Mouse (Mus musculus) macrophage (primary cell): ENCODE measurements around the gene Sspn. TPM values are rescaled to one million over a fixed set of nuclear protein-coding genes. Genes with fewer than 3 reads are reported as not detected.
A peak's percentile ranks its signal among the peaks of the same experiment; 100 is the strongest.

Experiments used
- H3K27ac ChIP-seq: fragments of 350-480 bp; formaldehyde crosslinking; 2 replicates; pipeline ENCODE4 v1.9.0; 2021
- H3K36me3 ChIP-seq: fragments of 350-480 bp; formaldehyde crosslinking; 2 replicates; pipeline ENCODE4 v1.9.0; 2021; ENCODE audit errors: inconsistent target
- H3K4me3 ChIP-seq: fragments of 350-480 bp; formaldehyde crosslinking; 2 replicates; pipeline ENCODE4 v1.9.0; 2021; ENCODE audit errors: inconsistent target
- H3K79me2 ChIP-seq: fragments of 350-480 bp; formaldehyde crosslinking; 2 replicates; pipeline ENCODE4 v1.9.0; 2021; ENCODE audit errors: inconsistent target
- WGBS: methylation state at CpG from one replicate; pipeline ENCODE4 v1.1.7; 2026; ENCODE audit warnings: inconsistent platforms; ENCODE audit not compliant: missing documents; 5-methylcytosine and 5-hydroxymethylcytosine counted together
- polyA plus RNA-seq: library from polyadenylated mRNA; stranded (reverse); fragments of 250-400 nt; gene quantifications from 3 replicates; pipeline ENCODE4 v1.2.4, GENCODE M21; 2018; ENCODE audit warnings: inconsistent platforms
- total RNA-seq, 78 experiments: library from RNA; depleted of rRNA; stranded (reverse); fragments of 250-400 nt; gene quantifications; 1 replicate in 9 of 78; 2 replicates in 24 of 78; 3 replicates in 43 of 78; 4 replicates in 2 of 78; pipeline ENCODE4 v1.2.4; 2018; ENCODE audit warnings: inconsistent platforms in 56 of 78

Gene Sspn
- total RNA-seq (2018; cell fraction: chromatin; rRNA removed), result 1 to 10 TPM in 1 of 26 experiments, under 1 TPM in 22, not detected in 3; 0.15 to 3.0 (median 0.29) TPM
- total RNA-seq (2018; cell fraction: cytosol; rRNA removed), result under 1 TPM in 22 of 26 experiments, not detected in 4; 0.03 to 0.18 (median 0.09) TPM
- total RNA-seq (2018; cell fraction: nucleus; rRNA removed), result under 1 TPM in 20 of 26 experiments, not detected in 6; 0.10 to 0.55 (median 0.17) TPM
- 0.08 to 0.19 TPM (median 0.10 TPM) in 3 replicates for polyA plus RNA-seq

- WGBS, result 76% methylated on average over 3 of the region's 3 CpGs
- Histone ChIP-seq H3K4me3 (no peak within 1 kb of the TSS), H3K27ac (no peak within 1 kb of the TSS), H3K79me2 (no peaks in the 10 kb centered on the region), H3K36me3 (no peaks in the 10 kb centered on the region)
Observed at GRCm38 (mm10) chr6:145931341-145931740, at the start of gene Sspn. TSS of gene Sspn (plus strand) at chr6:145931641.

- Histone ChIP-seq H3K27ac (peak overlapping the region; percentile 65), H3K4me3 (no peak overlapping the region), H3K36me3 (no peaks in the 10 kb centered on the region), H3K79me2 (no peaks in the 10 kb centered on the region)
- WGBS, result 29% methylated on average over 1 of the region's 1 CpGs
Observed at GRCm38 (mm10) chr6:145883010-145883409, 48.4 kb upstream of the Sspn start.

GRCm38 (mm10) chr6:145883668-145884067 is 47.8 kb upstream of the Sspn start:
- WGBS, result 19% methylated on average over 4 of the region's 4 CpGs

DNA sequence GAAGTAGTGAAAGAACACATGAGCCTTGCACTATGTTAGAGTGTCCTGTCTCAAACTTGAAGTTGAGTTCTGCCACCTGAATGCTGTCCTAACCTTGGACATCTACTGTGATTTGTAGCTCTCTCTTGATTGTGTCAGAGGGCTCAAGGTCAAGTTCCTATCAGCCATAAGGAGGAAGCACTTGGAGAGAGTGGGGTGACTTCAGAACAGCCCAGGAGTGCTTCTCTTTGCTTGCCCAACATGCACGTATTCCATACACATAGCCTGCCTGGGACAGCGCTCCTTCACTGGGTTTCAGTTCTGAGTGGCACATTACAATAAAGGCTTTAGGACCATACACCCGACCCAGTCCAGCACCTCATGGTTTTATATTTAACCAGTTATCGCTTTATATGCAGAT is 46.4 kb upstream of the Sspn start:
- 86% methylated on average over 4 of the region's 4 CpGs for WGBS
- Histone ChIP-seq H3K79me2 (no peaks in the 10 kb centered on the region), H3K4me3 (no peak overlapping the region), H3K27ac (no peak overlapping the region), H3K36me3 (no peaks in the 10 kb centered on the region)

More at GRCm38 (mm10) chr6:145883668-145884067, 47.8 kb upstream of the Sspn start:
- no peak overlapping the region for H3K4me3 ChIP-seq
- H3K36me3 ChIP-seq, result no peaks in the 10 kb centered on the region
- peak overlapping the region; percentile 59 for H3K27ac ChIP-seq
- H3K79me2 ChIP-seq, result no peaks in the 10 kb centered on the region

DNA sequence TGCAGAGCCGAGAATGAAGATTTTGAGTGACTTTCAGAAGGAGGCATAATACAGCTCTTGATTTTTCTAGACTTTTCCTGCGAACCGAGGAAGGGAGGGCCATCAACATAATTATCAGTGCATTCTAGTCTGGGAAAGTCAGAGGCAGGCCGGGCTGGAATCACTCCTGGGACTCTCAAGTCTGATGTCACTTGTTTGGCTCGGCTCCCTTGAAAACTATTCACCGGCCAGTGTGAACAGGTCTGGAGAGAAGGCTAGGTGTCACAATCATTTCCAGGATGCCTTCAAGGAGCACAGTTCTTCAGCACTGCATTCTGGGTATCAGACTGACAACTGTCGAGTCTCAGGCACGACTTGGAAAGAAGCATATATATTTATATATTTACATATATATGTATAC is 45.2 kb upstream of the Sspn start:
- 96% methylated on average over 6 of the region's 8 CpGs for WGBS

DNA sequence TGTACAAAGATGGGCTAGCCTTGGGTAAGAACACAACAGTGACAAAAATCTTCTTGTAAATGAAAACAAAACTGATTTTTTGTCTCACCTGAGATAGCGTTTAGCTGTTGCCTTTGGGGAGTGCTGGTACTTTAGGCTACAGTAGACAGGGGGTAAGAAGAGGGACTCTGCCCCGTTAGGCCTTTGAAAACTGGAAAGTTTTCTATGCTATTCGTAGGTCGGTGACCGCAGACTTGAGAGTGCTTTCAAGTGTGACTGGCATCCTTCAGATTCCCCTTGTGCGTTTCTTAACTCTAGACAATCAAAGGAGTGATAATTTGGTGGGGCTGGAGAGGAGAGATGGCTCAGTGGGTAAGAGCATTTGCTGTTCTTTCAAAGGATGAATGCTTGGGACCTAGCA is 43.7 kb upstream of the Sspn start:
- Histone ChIP-seq H3K79me2 (no peaks in the 10 kb centered on the region), H3K36me3 (no peaks in the 10 kb centered on the region)
- 93% methylated on average over 6 of the region's 6 CpGs for WGBS

More for the DNA sequence above, 45.2 kb upstream of the Sspn start:
- H3K79me2 ChIP-seq, result no peaks in the 10 kb centered on the region
- no peak overlapping the region for H3K4me3 ChIP-seq
- no peak overlapping the region for H3K27ac ChIP-seq
- H3K36me3 ChIP-seq, result no peaks in the 10 kb centered on the region

DNA sequence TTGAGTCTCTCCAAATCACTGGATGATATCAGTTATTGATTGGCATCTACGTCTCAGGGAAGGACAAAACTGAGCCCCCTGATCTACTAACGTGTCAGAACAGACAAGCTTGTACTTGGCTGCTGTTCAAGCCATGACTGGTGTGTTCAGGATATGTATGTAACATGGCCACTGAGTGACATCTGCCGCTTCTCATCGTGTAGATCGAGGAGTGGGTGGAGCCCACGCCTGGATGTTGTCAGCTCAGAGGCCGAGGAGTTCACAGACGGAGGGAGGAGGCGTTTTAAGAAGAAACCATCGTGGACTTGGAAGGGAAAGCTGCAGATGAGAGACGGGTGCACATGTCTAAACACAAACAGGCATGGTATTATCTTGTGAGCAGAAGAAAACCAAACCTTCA is 39.5 kb upstream of the Sspn start:
- no peaks in the 10 kb centered on the region for H3K79me2 ChIP-seq
- H3K36me3 ChIP-seq, result no peaks in the 10 kb centered on the region
- H3K27ac ChIP-seq, result no peak overlapping the region
- no peak overlapping the region for H3K4me3 ChIP-seq
- 97% methylated on average over 11 of the region's 11 CpGs for WGBS

More for the DNA sequence above, 43.7 kb upstream of the Sspn start:
- H3K4me3 ChIP-seq, result no peak overlapping the region
- H3K27ac ChIP-seq, result no peak overlapping the region

- H3K79me2 ChIP-seq, result no peaks in the 10 kb centered on the region
- H3K4me3 ChIP-seq, result no peak overlapping the region
- no peaks in the 10 kb centered on the region for H3K36me3 ChIP-seq
- H3K27ac ChIP-seq, result no peak overlapping the region
- WGBS, result 94% methylated on average over 17 of the region's 20 CpGs
Observed at GRCm38 (mm10) chr6:145892381-145893265, 38.8 kb upstream of the Sspn start.

DNA sequence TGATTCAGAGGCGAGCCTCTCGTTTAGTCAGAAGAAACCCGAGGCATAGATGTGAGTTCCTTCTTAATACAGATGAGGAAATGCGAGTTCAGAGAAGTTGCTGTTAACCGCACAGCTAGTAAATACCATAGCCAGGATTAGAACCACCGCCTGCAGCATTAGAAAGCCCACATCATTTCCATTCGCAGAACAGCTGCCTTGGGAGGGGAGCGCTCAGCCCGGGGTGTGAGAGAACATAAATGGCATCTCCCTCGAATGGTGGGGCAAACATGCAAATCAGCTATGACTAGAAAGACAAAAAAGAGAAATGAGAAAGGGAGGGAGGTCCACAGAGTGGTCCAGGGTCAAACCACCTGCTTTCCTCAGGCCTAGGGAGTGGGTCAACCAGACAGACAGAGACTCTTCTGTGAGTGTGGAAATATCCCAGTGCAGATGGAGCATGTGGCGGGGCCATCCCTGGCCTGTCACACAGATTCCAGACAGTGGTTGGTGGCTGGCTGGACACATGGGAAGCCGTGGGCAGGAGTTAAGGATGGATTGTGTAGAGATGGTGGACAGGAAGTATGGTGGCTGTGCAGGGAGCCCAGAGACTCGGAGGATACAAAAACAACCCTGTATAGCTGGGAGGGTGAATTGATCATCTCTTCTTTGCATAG is 37.9 kb upstream of the Sspn start:
- 56% methylated on average over 13 of the region's 13 CpGs for WGBS
- no peak overlapping the region for H3K4me3 ChIP-seq
- H3K79me2 ChIP-seq, result no peaks in the 10 kb centered on the region
- H3K36me3 ChIP-seq, result no peaks in the 10 kb centered on the region
- no peak overlapping the region for H3K27ac ChIP-seq

DNA sequence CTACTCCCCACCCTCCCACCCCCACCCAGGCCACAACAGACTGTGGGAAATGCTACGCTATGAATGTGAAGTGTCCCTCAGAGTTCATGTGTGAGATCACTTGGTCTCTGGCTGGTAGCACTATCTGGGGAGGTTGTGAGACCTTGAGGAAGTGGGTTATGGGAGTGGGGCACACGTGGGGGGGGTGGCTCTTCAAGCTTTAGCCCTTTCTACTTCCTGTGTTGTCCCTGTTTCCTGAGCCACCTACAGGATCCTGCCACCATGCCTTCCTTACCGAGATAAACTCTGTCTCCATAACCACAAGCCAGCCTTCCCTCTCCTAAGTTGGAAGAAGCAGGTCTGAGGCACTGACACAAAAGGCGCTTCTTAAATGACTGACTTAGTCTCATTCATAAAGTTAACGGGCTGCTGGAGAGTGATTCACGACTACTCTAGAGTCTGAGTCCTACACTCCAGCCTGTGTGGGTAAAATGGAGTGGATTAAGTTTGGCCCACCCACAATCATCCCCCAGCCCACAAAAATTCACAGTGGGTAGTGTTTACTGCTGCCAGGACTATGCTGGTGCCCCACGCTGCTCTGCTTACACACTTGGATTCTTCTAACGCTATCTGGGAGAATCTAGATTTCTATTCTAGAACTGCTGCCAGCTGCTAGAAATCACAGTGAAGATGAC is 36.6 kb upstream of the Sspn start:
- Histone ChIP-seq H3K36me3 (no peaks in the 10 kb centered on the region), H3K27ac (no peak overlapping the region), H3K79me2 (no peaks in the 10 kb centered on the region), H3K4me3 (no peak overlapping the region)
- WGBS, result 51% methylated on average over 8 of the region's 8 CpGs

GRCm38 (mm10) chr6:145904169-145904568 is 27.3 kb upstream of the Sspn start:
- Histone ChIP-seq H3K27ac (no peak overlapping the region), H3K36me3 (no peaks in the 10 kb centered on the region), H3K79me2 (no peaks in the 10 kb centered on the region), H3K4me3 (no peak overlapping the region)
- WGBS, result 97% methylated on average over 5 of the region's 5 CpGs

DNA sequence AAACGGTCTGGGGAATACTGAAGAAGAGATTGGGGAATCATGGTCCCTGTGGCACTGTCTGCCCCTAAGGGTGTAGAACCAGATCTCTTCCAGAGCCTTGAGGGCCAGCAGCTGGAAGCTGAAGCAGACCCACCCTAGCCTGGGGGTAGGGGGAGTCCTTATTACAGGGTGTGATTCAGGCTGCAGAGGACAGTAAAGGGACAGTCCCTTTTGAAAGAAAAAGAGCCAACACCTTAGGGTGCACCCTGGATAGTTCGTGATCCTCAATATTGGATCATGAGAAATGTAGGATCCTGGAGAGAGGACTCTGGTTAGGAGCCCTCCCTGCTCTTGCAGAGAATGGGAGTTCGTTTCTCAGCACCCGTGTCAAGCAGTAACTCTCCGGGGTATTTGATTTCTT is 26.8 kb upstream of the Sspn start:
- Histone ChIP-seq H3K79me2 (no peaks in the 10 kb centered on the region), H3K4me3 (no peak overlapping the region), H3K36me3 (no peaks in the 10 kb centered on the region), H3K27ac (no peak overlapping the region)
- WGBS, result 91% methylated on average over 5 of the region's 5 CpGs

DNA sequence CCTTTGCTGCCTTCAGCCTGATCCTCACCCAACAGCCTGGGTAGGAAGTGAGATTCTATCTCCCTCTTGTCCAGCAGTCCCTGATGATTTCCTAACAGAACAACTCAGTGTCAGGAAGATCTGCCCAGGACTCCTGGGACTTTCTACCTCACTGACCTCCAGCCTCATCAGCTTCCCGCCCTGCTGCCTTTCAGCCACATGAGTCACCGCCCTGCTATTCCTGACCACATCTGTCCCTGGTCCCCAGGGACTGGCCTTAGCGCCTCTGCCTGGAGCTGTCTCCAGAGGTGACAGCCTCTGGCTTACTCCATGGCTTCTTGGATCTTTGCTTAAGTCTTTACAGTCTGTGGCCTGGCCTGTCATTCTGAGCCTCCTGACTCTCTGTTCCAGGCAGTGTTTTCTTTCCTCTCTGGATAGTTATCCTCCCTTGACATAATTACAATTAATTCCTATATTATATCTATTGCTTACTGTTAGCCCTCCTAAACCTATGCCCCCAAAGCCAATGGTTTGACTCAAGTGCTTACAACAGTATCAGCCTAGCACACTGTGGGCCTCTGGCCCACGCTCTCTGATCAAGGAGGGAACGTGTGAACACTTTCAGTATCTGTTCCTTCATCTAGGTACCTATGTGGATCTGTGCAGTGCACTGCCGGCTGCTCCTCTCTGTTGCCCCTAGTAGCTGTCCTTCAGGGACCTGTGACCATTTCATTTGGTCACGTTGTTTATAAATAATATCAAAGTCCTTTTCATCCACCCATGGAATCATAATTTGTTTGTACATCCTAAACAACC is 25.1 kb upstream of the Sspn start:
- 98% methylated on average over 5 of the region's 7 CpGs for WGBS
- no peaks in the 10 kb centered on the region for H3K36me3 ChIP-seq

GRCm38 (mm10) chr6:145909943-145910342 is 21.5 kb upstream of the Sspn start:
- Histone ChIP-seq H3K27ac (no peak overlapping the region), H3K36me3 (no peaks in the 10 kb centered on the region), H3K4me3 (no peak overlapping the region), H3K79me2 (no peaks in the 10 kb centered on the region)
- 9% methylated on average over 4 of the region's 4 CpGs for WGBS

More for the DNA sequence above, 25.1 kb upstream of the Sspn start:
- H3K27ac ChIP-seq, result no peak overlapping the region
- no peak overlapping the region for H3K4me3 ChIP-seq
- no peaks in the 10 kb centered on the region for H3K79me2 ChIP-seq
